Mouse (Mus musculus) embryonic facial prominence, embryonic 15.5 days (tissue): ENCODE results near the gene Fpgs. TPM values are rescaled to one million over a fixed set of nuclear protein-coding genes. Genes with fewer than 3 reads are reported as not detected.
A peak's percentile ranks its signal among the peaks of the same experiment; 100 is the strongest.

Experiments
- ATAC-seq: fragments of 200-750 bp; cut with Nextera tagmentation; 2 replicates; pipeline ENCODE4 v1.8.0; 2017; ENCODE audit warnings: low read depth, moderate TSS enrichment; ENCODE audit not compliant: insufficient number of reproducible peaks, low FRiP score, low TSS enrichment
- H3K27ac ChIP-seq: fragments of 300-500 bp; sonication (generic); replicated peaks from 2 replicates; pipeline ENCODE4 v1.5.1; 2015; ENCODE audit warnings: mild to moderate bottlenecking, inconsistent platforms
- H3K27me3 ChIP-seq: fragments of 300-500 bp; sonication (generic); 2 replicates; pipeline ENCODE4 v1.6.1; 2015; ENCODE audit warnings: inconsistent platforms
- H3K36me3 ChIP-seq: fragments of 300-500 bp; sonication (generic); 2 replicates; pipeline ENCODE4 v1.6.1; 2015; ENCODE audit warnings: mild to moderate bottlenecking, inconsistent platforms
- H3K4me1 ChIP-seq: fragments of 300-500 bp; sonication (generic); 2 replicates; pipeline ENCODE4 v1.6.1; 2015; ENCODE audit warnings: inconsistent platforms
- H3K4me2 ChIP-seq: fragments of 300-500 bp; sonication (generic); replicated peaks from 2 replicates; pipeline ENCODE4 v1.6.1; 2015; ENCODE audit warnings: mild to moderate bottlenecking, inconsistent platforms
- H3K4me3 ChIP-seq: fragments of 300-500 bp; sonication (generic); replicated peaks from 2 replicates; pipeline ENCODE4 v1.5.1; 2015; ENCODE audit warnings: mild to moderate bottlenecking, inconsistent platforms
- H3K9ac ChIP-seq: fragments of 300-500 bp; sonication (generic); 2 replicates; pipeline ENCODE4 v1.6.1; 2015; ENCODE audit warnings: inconsistent platforms
- H3K9me3 ChIP-seq: fragments of 300-500 bp; sonication (generic); replicated peaks from 2 replicates; pipeline ENCODE4 v1.6.1; 2016; ENCODE audit warnings: inconsistent platforms
- WGBS: fragments of 180-500 bp; shearing (Covaris S2); methylation state at CpG from one replicate; pipeline ENCODE4 v1.1.7; 2015; 5-methylcytosine and 5-hydroxymethylcytosine counted together
- polyA plus RNA-seq: library from polyadenylated mRNA; unstranded; fragments of >200 nt; fragmentation: Nextera tagmentation; extraction: Ambion mirVana; gene quantifications from 2 replicates; pipeline ENCODE4 v1.2.1, GENCODE M21; 2015

Fpgs gene
- polyA plus RNA-seq, 1 experiment from 2014 or later = 33.2 TPM

GRCm38 (mm10) chr2:32712108-32712551 lies 8.2 kb upstream of the Fpgs start:
- Histone ChIP-seq H3K36me3 (peaks cover 37% of the 10 kb centered on the region), H3K9me3 (no peaks in the 10 kb centered on the region), H3K4me2 (peak overlapping the region; percentile 57), H3K4me3 (peak overlapping the region; percentile 85), H3K27ac (peak overlapping the region; percentile 97), H3K27me3 (no peaks in the 10 kb centered on the region), H3K9ac (peak overlapping the region; percentile 72), H3K4me1 (peaks cover 31% of the 10 kb centered on the region)
- WGBS = under 1% methylated on average over 41 of the region's 41 CpGs
- peak; percentile 56 for ATAC-seq

DNA sequence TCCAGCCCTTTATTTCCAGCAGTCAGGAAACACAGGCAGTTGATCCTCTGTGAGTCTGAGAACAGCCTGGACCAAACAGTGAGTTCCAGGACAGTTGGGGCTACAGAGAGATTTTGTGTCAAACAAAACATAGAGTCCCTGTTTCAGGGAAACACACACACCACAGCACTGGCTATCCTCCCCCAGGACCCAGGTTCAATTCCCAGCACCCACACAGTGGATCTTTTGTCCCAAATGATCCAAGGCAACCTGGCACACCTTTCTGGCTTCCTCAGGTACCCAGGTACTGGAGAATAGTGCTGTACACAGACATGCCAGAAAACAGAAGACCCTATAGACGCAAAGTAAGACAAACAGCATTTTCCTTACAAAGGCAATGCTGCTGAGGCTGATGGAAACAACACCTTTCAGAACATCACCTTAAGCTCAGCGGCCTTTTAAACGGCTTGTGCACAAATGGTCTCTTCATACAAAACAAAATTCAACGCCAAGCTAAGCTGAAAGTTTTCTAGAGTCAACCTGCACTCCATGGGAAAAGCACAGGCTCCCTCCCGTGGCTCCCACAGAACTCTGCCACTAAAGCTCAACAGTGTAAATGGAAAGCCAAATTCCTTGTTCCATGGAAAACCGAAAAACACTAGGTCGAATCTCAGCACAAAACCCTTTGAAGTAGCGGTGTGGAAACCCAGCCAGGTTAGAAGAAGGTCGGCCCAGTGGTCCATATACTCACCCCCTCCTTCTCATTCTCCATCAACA lies 7.5 kb upstream of the Fpgs start:
- peak overlapping the region; percentile 85 for H3K4me3 ChIP-seq
- H3K36me3 ChIP-seq = peaks cover 44% of the 10 kb centered on the region
- H3K9me3 ChIP-seq = no peaks in the 10 kb centered on the region
- peak overlapping the region; percentile 57 for H3K4me2 ChIP-seq
- no peaks in the 10 kb centered on the region for H3K27me3 ChIP-seq
- H3K9ac ChIP-seq = peak overlapping the region; percentile 72
- peaks cover 31% of the 10 kb centered on the region for H3K4me1 ChIP-seq
- ATAC-seq = no peak
- H3K27ac ChIP-seq = peak overlapping the region; percentile 97
- 24% methylated on average over 9 of the region's 9 CpGs for WGBS

- WGBS = 83% methylated on average over 5 of the region's 5 CpGs
- H3K27me3 ChIP-seq = no peaks in the 10 kb centered on the region
These were observed 6.5 kb upstream of the Fpgs start for GRCm38 (mm10) chr2:32710425-32710824.

GRCm38 (mm10) chr2:32709521-32710137 lies 5.7 kb upstream of the Fpgs start:
- no peak overlapping the region for H3K27ac ChIP-seq
- WGBS = 90% methylated on average over 20 of the region's 20 CpGs
- no peak for ATAC-seq

More at GRCm38 (mm10) chr2:32710425-32710824, 6.5 kb upstream of the Fpgs start:
- peaks cover 54% of the 10 kb centered on the region for H3K36me3 ChIP-seq
- H3K4me2 ChIP-seq = no peak overlapping the region
- H3K9me3 ChIP-seq = no peaks in the 10 kb centered on the region
- no peak overlapping the region for H3K9ac ChIP-seq
- no peak overlapping the region for H3K4me3 ChIP-seq
- no peak for ATAC-seq
- no peak overlapping the region for H3K27ac ChIP-seq
- H3K4me1 ChIP-seq = peaks cover 31% of the 10 kb centered on the region

DNA sequence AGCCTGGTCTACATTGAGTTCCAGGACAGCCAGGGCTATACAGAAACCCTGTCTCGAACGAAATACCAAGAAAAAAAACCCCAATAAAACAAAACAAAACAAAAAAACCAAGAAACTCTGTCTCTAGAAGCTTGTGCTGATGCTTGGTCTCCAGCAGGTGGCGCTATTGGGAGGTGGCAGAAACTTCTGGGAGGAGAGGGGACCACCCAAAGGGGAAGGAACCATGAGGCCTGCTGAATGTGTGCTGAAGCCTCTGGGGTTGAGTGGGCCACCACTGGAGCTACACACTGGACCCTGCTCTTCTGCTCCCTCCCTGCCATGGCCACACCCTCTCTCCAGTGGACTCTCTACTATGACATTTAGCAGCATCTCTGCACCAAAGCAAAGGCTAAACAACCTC lies 4.7 kb upstream of the Fpgs start:
- H3K4me2 ChIP-seq = no peak overlapping the region

More at GRCm38 (mm10) chr2:32709521-32710137, 5.7 kb upstream of the Fpgs start:
- no peaks in the 10 kb centered on the region for H3K9me3 ChIP-seq
- H3K4me1 ChIP-seq = peaks cover 24% of the 10 kb centered on the region
- H3K9ac ChIP-seq = no peak overlapping the region
- H3K27me3 ChIP-seq = no peaks in the 10 kb centered on the region
- H3K4me2 ChIP-seq = no peak overlapping the region
- no peak overlapping the region for H3K4me3 ChIP-seq
- peaks cover 62% of the 10 kb centered on the region for H3K36me3 ChIP-seq

DNA sequence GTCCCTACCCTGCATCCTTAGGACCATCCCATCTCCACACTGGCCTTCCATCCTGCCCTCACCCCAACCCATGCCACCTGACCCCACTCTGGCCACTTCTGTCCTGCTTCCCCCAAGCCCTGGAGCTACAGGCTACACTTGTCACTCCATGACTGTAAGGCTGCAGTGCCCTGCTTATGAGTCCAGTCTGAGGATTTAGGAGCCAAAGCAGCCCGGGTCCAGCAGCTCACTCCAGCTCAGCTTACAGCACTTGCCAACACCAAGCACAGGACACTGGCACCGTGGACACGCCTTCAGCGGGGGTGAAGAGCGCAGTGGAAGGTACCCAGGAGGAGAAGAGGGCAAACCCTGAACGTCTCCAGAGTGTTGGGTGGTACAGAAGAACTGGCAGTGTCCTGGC lies 3.0 kb upstream of the Fpgs start:
- WGBS = 92% methylated on average over 6 of the region's 6 CpGs
- Histone ChIP-seq H3K4me3 (no peak overlapping the region), H3K27me3 (no peaks in the 10 kb centered on the region), H3K27ac (no peak overlapping the region), H3K9ac (no peak overlapping the region), H3K9me3 (no peaks in the 10 kb centered on the region), H3K36me3 (peaks cover 84% of the 10 kb centered on the region), H3K4me2 (no peak overlapping the region), H3K4me1 (peaks cover 10% of the 10 kb centered on the region)
- ATAC-seq = no peak

More for the DNA sequence above, 4.7 kb upstream of the Fpgs start:
- Histone ChIP-seq H3K27me3 (no peaks in the 10 kb centered on the region), H3K27ac (no peak overlapping the region), H3K4me1 (peaks cover 14% of the 10 kb centered on the region), H3K4me3 (no peak overlapping the region), H3K9me3 (no peaks in the 10 kb centered on the region), H3K36me3 (peaks cover 72% of the 10 kb centered on the region), H3K9ac (no peak overlapping the region)
- 46% methylated on average over 3 of the region's 3 CpGs for WGBS
- no peak for ATAC-seq

DNA sequence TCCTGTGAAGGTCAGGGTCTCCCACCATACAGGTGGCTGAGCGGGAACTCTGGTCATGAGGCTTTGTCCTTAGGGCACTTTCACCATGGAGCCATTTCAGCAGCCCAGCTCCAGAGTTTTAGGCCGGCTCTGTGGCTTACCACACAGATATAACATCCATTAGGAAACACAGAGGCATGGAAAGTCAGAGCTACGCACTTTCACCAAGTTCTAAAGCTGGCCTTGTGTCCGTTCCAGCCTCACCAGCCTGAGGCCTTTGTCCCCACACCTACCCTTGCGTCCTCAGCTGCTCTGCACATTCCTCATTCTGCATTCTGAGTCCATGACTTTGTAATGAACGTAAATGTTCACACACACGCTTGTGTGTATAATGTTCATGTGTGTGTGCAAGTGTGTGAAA lies 1.1 kb upstream of the Fpgs start:
- no peak overlapping the region for H3K9ac ChIP-seq
- no peak for ATAC-seq
- no peaks in the 10 kb centered on the region for H3K4me1 ChIP-seq
- H3K4me3 ChIP-seq = no peak overlapping the region
- no peak overlapping the region for H3K27ac ChIP-seq
- no peaks in the 10 kb centered on the region for H3K9me3 ChIP-seq
- peaks cover 72% of the 10 kb centered on the region for H3K36me3 ChIP-seq
- no peak overlapping the region for H3K4me2 ChIP-seq
- 88% methylated on average over 7 of the region's 7 CpGs for WGBS
- H3K27me3 ChIP-seq = no peaks in the 10 kb centered on the region

DNA sequence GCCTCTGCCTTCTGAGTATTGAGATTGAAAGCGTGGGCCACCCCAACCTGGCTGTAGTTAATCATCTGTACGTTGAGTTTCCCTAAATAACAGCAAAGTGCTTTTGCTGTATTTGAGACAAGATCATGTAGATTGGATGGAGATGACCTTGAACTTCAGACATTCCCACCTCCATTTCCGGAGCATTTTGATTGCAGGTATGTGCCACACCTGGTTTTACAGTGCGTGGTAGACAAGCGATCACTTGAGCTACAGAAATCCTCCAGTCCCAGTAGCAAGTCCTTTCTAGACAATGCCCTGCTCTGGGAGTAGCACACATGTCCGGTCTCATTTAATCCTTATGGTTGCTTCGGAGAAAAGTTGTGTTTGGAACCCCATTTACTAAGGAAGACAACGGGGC lies 899 bp downstream of the Fpgs start:
- Histone ChIP-seq H3K4me2 (no peak overlapping the region), H3K27ac (no peak overlapping the region), H3K9me3 (no peaks in the 10 kb centered on the region), H3K36me3 (peaks cover 54% of the 10 kb centered on the region), H3K4me1 (no peaks in the 10 kb centered on the region), H3K9ac (no peak overlapping the region), H3K4me3 (no peak overlapping the region), H3K27me3 (no peaks in the 10 kb centered on the region)
- whole genome bisulfite sequencing = 93% methylated on average over 8 of the region's 8 CpGs
- ATAC-seq = no peak

DNA sequence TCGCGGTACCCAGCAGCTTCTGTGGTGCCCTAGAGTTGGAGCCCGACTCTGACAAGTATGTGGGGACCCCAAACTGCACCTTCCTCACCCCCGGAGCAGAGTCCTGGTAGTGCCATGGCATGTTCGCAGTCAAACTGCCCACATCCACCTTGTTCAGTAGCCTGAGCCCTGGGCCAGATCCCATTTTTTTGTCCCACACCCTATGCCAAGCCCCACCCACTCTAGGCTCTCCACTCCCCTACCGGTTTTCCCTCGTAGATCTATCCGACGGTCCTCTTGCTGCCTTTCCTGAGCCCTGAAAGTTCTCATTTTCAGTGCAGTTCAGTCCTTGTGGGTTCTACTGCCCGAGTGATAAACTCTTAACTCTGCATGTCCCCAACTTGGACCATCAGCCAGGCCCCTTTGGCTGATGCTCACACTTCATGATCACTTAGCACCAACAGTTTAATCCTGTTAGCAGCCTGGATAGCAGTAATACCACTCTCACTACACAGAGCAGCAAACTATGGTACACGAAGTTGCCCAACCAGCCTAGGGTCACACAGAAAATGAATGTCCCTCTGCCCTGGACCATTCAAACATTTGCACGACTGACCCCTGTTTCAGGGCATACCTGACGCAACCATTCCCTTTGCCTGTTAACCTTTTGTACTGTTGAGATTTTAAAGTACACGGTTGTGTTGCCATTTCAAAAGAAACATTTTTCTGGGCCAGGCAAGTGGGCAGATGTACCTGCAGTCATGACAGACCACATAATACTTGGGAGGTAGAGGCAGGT lies 2.8 kb downstream of the Fpgs start:
- H3K27me3 ChIP-seq = no peaks in the 10 kb centered on the region
- H3K36me3 ChIP-seq = peaks cover 37% of the 10 kb centered on the region
- no peak overlapping the region for H3K4me2 ChIP-seq
- no peaks in the 10 kb centered on the region for H3K4me1 ChIP-seq
- H3K4me3 ChIP-seq = no peak overlapping the region
- no peak overlapping the region for H3K27ac ChIP-seq
- H3K9me3 ChIP-seq = no peaks in the 10 kb centered on the region
- WGBS = 84% methylated on average over 14 of the region's 14 CpGs
- no peak for ATAC-seq
- H3K9ac ChIP-seq = no peak overlapping the region

GRCm38 (mm10) chr2:32699680-32700079 lies 4.3 kb downstream of the Fpgs start:
- no peak overlapping the region for H3K9ac ChIP-seq
- 78% methylated on average over 6 of the region's 6 CpGs for WGBS

GRCm38 (mm10) chr2:32694691-32695090 lies 9.3 kb downstream of the Fpgs start:
- ATAC-seq = no peak
- 82% methylated on average over 12 of the region's 12 CpGs for WGBS
- peak overlapping the region; percentile 48; the same call in 1 of the 2 replicates for H3K9ac ChIP-seq
- peaks cover 21% of the 10 kb centered on the region for H3K4me1 ChIP-seq
- peak overlapping the region; percentile 92 for H3K27ac ChIP-seq
- 0 out of 2 replicates have a peak, but pooled peaks cover 6% of the 10 kb centered on the region for H3K36me3 ChIP-seq
- no peaks in the 10 kb centered on the region for H3K27me3 ChIP-seq
- peak overlapping the region; percentile 88 for H3K4me3 ChIP-seq
- H3K4me2 ChIP-seq = peak overlapping the region; percentile 80
- no peaks in the 10 kb centered on the region for H3K9me3 ChIP-seq

More at GRCm38 (mm10) chr2:32699680-32700079, 4.3 kb downstream of the Fpgs start:
- ATAC-seq = no peak
- Histone ChIP-seq H3K4me2 (no peak overlapping the region), H3K9me3 (no peaks in the 10 kb centered on the region), H3K36me3 (peaks cover 22% of the 10 kb centered on the region), H3K4me1 (no peaks in the 10 kb centered on the region), H3K27ac (no peak overlapping the region), H3K4me3 (no peak overlapping the region), H3K27me3 (no peaks in the 10 kb centered on the region)
